Mouse (Mus musculus) cerebellum, adult 8-10 months (tissue): Measurements from ENCODE around the gene Arid3b.

Source experiments
- DNase-seq: peaks from one replicate; pipeline ENCODE4 v3.0.0; 2022

Gene Arid3b

GRCm38 (mm10) chr9:57829812-57830557, 6.6 kb downstream of the Arid3b start:
- no peak for DNase-seq

GRCm38 (mm10) chr9:57823397-57823796, 13.2 kb downstream of the Arid3b start:
- DNase-seq: no peak

GRCm38 (mm10) chr9:57822812-57823211, 13.8 kb downstream of the Arid3b start:
- no peak for DNase-seq

- DNase-seq: no peak
These were observed 16.2 kb downstream of the Arid3b start for GRCm38 (mm10) chr9:57820186-57821080.

- DNase-seq: no peak
These were observed 19.3 kb downstream of the Arid3b start for GRCm38 (mm10) chr9:57817220-57817667.

GRCm38 (mm10) chr9:57814866-57815265, 21.7 kb downstream of the Arid3b start:
- DNase-seq: no peak

GRCm38 (mm10) chr9:57814014-57814413, 22.6 kb downstream of the Arid3b start:
- DNase-seq: no peak

GRCm38 (mm10) chr9:57811793-57812733, 24.5 kb downstream of the Arid3b start:
- DNase-seq: no peak

GRCm38 (mm10) chr9:57810691-57811090, 25.9 kb downstream of the Arid3b start:
- no peak for DNase-seq

- DNase-seq: no peak
These were observed 27.8 kb downstream of the Arid3b start for GRCm38 (mm10) chr9:57808771-57809310.

GRCm38 (mm10) chr9:57807174-57807651, 29.4 kb downstream of the Arid3b start:
- no peak for DNase-seq

- no peak for DNase-seq
These were observed 30.5 kb downstream of the Arid3b start for GRCm38 (mm10) chr9:57806066-57806481.

GRCm38 (mm10) chr9:57805087-57805737, 31.4 kb downstream of the Arid3b start:
- no peak for DNase-seq

GRCm38 (mm10) chr9:57803839-57804238, 32.8 kb downstream of the Arid3b start:
- no peak for DNase-seq

GRCm38 (mm10) chr9:57803047-57803446, 33.5 kb downstream of the Arid3b start:
- no peak for DNase-seq

- no peak for DNase-seq
These were observed 36.1 kb downstream of the Arid3b start for GRCm38 (mm10) chr9:57800325-57800975.

GRCm38 (mm10) chr9:57798725-57799253, 37.8 kb downstream of the Arid3b start:
- no peak for DNase-seq

GRCm38 (mm10) chr9:57797456-57797855, 39.1 kb downstream of the Arid3b start:
- no peak for DNase-seq

GRCm38 (mm10) chr9:57789733-57790132, 46.9 kb downstream of the Arid3b start:
- no peak for DNase-seq

- DNase-seq: no peak
These were observed 53.9 kb downstream of the Arid3b start for GRCm38 (mm10) chr9:57782656-57783055.

GRCm38 (mm10) chr9:57775736-57776135, 60.9 kb downstream of the Arid3b start:
- no peak for DNase-seq
